Mouse (Mus musculus): ENCODE measurements at regions not wholly inside any gene's neighbourhood (a gene's known extent, or its start where the extent isn't known, plus 50 kb on each side); places are given as distances from the start of the nearest gene placed in this dataset.

DNA sequence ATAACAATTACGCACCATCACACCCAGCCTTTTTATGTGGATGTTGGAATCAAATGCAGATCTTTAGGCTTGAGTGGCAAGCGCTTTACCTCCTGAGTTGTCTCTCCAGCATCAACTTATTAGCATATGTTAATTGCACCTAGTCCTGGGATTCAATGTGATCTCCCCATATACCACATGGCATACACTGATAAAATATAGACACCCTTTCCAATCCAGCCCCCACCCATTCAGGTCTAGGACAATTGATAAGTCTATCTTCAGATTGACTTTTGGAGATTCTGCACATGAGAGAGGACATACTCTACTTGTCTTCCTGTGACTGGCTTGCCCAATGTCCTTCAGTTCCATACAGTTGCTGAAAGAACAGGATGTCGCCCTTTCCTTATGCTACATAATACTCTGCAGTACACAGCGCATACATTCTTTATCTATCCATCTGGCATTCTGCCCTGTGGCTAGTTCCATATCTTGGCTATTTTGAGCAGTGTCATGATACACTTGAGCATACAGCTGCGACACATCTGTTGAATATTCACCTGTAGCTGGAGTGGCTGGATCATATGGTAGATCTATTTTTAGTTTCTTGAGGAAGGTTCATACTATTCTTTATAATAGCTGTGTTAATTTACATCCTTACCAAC is 120.3 kb downstream of the Gsdmc2 start:
- DNase-seq, result no peak

DNA sequence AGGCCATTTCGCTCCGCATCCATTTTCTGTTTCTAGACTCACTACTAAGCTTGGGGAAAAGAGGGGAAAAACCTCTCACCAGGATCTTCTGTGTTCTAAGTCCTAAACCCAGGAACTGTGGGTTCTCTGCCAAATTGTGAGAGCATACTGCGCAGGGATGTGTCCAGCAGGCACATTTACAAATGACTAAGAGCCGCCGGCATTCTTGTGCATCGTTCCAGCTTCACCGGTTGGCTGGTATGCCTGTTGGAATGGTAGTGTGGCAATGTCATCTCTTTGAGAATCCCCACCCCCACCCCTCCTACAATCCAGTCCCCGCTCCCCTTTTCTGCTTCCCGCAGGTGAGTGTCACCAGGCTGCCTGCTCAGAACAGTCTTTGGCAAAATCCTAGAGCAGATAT is 122.0 kb downstream of the Gsdmc2 start:
- no peak for DNase-seq

DNA sequence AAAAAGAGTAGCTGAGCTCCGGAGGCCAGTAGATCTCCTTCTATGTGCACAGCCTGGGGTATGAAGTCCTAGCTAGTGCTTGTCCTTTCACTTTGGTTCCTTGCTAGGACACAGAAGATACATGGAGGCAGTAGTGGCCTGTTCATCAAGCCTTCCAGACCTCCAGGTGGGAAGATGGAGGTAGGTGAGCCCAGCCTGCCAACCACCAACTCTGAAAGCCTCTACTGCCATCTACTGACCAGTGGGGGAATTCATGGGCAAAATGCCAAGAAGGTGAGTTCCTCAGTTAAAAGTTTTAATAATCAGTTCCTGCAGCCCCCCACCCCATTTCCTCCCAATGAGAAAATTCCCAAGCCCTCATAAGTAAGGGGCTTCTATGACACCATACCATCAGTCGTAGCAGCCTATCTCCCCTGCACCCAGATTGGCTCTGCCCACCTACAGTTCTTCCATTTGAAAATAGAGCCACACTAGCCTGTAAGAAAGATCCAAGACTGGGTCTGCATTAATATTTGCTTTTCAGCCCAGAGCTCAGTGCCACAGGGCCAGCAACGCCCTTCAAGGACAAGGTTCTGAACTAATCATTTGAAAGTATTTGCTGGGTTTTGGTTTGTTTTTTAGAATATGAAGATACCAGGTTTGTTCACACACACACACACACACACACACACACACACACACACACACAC is 123.2 kb downstream of the Gsdmc2 start:
- peak; percentile 47 for DNase-seq

DNA sequence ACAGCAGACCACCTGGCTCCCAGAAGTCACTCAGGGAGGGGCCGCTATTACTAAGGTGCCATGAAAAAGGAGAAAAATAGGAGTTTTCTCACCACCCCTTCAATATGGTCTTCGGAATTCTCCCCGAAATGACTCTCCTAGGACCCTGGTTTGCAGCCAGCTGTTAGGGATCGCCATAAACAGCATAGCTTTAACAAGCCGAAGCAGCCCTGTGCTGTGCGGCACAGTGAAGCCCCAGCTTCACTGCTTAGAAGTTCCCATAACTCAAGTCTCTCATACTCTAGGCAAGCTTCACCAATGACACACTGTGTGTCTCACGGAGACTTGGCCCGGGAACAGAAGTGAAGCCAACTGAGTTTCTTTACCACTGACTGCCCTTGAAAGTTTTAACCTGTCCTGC is 127.2 kb downstream of the Gsdmc2 start:
- DNase-seq, result no peak

DNA sequence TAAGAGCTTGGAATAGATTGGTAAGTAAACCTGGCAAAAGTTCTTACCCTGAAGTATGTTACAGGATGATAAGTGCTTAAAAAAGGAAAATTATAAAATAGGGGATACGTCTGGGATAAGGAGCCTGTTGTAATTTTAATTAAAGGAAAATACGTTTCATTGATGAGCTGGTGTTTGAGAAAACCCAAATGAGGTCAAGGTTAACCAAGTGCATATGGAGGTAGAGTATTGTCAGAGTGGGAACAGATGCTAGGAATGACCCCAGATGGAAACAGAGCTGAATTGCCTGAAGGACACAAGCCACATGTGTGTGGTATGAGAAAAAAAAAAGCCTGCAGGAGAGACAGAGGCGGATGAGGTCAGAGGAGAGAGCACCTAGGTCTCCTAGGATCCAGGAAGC is 131.3 kb downstream of the Gsdmc2 start:
- no peak for DNase-seq

DNA sequence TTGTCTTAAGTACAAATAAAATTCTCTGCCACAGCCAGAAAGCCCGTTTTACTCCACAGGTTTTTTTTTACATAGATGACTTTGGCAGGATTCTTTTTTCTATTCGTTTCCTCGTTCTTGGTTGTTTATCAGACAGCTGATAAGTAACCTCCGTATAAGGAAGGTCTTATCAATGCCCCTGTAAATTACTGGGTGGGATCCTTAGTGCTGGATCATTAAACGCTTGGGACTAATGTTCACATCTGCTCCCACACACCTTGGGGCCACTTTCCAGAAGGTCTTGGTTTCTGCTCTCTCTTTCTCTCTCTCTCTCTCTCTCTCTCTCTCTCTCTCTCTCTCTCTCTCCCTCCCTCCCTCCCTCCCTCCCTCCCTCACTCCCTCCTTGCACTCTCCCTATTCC is 134.6 kb downstream of the Gsdmc2 start:
- DNase-seq, result no peak

DNA sequence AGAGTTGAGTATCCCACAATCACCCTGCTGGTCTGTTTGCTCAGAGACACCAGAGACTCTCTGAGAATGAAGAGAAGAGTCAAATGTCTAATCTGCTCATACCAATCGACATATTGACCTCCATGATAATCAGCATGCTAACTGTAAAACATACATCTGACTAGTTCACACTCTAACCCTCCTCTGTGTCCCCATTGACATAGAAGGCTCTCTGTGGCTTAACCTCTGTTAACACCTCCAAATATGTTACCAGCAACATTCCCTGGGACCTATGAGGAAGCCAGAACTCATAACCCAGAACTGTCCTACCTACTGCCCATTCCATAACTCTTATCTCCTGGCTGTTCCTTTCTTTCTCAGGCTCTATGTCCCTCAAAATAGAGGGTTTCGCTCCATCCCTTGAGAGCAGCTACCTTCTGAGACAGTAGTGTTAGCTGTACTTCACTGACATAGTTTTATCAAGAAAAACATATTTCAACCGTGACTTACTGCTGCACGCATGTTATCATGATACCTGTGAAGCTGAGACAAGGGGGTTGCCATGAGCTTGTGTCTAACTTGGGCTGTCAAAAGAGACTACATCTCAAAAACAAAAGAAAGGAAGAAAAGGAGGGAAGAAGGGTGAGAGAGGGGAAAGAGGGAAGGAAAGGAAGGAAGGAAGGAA is 135.6 kb downstream of the Gsdmc2 start:
- DNase-seq, result no peak

DNA sequence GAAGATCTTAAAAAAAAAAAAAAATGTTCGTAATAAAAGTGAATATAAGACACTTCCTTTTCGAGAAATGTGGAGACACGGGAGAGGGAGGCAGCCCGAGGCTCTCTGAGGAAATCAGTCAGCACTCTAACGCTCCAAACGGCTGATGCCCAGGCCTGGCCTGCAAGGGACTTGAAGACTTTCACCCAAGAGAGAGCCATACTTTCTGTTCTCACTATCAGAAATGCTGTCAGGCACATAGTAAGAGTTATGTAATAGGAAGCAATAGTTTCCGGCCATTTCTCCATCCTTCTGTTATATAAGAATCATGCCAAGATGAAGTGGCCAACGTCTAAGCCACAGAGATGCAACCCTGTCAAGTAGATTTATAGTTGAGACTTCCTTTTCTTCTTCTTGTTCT is 140.3 kb downstream of the Gsdmc2 start:
- DNase-seq, result no peak

DNA sequence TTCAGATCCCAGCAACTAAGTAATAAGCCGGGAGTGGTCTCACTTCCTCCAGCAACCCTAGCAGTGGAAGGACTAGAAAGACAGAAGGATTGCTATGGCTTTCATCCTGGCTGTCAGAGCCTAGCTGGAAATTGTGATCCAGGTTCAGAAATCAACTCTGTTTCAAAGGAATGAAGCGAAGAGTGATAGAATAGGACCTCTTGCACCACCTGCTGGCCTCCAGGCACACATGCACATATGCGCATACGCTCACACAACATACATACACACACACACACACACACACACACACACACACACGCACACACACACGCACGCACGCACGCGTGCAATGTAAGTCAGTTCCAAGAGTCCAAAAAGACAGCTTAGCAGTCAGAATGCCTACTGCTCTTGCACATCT is 147.1 kb downstream of the Gsdmc2 start:
- no peak for DNase-seq

DNA sequence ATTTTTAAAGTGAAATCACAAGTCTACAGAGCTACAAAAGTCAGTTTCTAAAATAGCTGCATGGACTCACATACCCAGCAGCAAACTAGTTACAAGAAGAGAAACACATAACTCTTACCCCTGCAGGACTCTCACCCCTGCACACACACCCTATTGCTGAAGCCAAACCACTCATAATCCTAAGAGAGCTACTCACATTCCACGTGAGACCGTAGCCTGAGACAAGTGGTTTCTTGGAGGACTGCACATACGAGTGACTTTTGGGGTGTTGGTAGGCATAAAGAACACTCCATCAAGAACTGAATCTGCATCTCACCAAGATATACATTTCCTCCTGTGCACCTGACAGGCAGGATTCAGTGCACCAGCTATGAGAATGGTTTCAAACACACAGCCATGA is 150.8 kb downstream of the Gsdmc2 start:
- no peak for DNase-seq

DNA sequence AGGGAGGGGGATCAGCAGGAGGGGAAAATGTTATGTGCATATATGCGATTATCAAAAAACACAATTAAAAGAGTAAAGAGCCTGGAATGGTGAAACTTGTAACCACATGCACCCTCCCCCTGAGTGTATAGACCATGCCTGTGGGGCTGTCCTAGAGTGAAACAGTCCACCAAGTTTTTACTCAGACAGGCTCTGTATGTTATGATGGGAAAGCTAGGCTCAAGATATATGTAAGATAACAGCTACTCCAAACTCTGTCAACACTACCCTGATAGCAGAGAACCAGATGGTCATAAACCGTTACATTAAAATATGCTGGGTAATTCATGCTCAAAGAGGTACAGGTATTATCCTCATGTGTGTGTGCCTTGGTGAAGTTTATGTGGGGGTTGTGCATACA is 151.4 kb downstream of the Gsdmc2 start:
- DNase-seq, result no peak

DNA sequence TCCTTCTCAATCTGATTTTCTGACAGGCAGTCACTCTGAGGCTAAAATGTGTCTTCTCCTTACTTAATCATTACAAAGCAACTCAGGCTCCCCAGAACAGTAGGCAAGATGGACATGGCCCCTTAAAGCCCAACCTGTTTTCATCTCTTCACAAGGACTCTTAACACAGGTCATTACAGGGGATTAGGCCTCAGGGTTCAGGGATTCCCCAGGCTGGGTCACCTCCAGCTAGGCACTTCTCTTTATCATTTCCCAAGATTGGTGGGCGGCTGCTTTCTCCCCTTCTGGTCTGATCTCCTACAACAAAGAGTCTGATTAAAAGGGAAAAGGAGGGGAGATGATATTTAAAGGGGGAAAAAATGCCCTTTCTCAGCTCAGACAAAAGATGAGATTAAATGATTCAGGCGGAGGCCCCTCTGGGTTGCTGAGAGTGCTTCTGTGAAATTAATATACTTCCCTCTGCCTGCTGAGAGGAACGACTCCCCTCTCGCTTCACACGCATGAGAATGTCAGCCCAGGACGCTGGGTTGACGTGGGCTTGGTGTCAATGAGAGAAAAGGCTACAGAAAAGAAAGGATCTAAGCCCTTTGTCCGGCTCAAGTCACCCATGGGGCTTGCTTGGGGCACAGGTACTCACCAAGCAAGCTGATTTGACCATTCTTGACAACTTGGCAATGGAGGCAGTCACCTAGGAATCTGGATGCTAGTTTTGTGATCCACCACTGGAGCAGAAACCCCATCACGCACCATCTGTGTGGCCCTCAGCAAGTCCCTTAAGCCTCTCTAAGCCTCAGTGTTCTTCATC is 152.3 kb downstream of the Gsdmc2 start:
- no peak for DNase-seq

DNA sequence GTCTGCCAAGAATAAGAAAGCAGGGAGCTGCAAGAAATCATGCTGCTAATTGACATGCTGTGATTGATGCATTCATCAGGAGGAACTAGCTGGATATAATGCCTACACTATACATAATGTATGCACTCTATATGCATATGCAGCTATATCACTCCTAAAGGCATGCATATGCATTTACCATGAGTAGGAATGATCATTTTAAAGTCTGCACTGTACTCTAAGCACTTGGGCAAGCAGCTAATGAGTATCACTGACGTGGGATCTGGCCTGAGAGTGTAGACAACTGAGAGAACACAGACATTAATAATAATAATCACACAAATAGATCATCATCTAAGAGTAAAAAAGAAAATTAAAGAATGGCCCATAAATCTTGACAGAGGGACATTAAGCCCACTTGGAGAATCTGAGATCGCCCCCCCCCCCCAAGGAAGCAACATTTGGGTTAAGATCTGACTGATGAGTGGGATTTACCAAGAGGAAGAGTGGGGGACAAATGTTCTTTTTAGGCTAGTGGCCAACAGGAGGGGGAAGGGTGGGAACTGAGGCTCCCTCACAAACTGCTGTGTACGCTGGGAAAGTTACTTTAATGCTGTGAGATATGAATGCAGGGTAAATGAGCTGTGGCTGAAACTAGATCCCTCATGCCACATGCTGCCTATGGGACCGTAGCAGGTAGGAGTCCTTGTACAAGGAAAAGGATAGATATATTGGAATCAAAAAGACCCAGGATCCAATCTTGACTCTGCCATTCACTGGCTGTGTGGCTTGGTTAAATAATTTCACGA is 155.0 kb downstream of the Gsdmc2 start:
- DNase-seq, result no peak

DNA sequence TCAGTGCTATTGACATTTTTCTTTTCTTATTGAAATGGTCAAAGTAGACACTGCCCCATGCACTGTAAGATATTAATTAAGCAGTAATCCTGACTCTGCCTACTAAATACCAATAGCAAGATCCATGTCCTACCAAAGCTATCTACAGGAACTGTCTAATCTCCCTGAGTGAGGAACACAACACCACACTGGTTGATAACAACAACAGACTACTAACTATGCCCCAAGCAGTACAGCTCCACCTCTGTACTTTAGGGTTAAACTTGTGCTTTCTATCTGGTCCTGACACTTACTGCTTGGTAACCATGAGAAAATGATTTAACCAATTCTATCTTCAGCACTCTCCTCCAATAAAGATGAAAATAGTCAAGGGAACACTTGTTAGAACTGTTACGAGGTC is 157.1 kb downstream of the Gsdmc2 start:
- no peak for DNase-seq

DNA sequence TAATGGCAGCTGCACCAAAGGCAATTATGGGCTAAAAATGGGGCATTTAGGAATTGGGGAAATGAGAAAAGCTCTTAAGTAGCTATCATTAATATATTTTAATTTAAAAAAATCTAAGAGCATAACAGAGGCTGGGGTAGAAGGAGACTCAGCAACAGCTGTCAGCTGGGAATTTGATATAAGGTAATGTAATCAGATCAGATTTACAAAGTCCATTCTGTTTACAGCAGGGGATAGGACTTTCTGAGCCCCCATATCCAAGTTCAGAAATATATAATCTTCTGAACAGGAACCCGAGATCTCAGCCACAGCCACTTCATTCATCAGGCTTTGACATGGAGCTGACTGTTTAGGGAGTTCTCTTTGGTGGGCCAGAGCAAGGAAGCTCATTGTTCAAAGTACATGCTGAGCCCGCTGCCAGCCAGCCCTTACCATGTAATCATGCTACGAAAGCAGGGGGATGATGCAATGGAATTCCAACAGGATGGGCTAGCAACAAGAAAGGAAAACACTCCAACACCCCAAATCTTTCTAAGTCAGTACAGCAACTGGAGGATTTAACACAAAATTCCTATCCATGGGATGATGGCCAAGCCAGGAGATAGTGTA is 157.9 kb downstream of the Gsdmc2 start:
- no peak for DNase-seq

DNA sequence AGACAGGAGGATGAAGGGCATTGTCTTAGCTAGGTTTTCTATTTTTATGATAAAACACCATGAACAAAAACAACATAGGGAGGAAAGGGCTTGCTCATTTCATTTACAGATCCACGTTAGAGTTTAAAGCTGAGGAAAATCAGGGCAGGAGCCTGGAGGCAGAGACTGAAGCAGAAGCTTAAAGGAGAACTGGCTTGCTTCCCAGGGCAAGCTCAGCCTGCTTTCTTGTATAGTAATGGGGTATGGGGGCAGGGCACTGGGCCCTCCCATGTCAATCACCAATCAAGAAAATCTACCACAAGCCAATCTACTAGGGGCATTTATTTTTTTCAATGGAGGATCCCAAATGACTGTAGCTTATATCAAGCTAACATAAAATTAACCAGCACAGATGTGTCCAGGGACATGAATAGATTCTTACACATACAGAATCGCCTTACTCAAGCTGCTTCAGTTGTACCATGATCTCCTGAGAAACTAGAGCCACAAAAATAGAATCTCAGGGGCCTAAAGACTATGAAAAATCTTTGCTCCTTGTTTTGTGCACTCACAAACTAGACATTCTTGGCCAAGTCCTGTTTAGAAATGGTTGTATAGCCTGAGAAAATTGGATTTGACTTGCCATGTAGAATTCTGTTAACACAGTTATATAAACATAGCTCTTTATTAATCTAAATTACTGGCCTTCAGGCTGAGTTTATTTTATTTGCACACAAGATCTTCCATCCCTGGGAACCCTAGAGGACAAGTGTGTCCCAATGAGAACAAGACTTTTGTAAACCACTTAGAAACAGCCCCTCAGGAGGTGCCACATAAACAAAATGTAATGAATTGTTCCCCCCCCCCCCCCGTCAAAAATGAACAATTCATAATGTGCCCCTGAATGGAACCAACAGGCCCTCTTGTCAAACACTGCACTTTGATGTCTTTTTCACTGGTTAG is 164.7 kb downstream of the Gsdmc2 start:
- DNase-seq, result no peak

DNA sequence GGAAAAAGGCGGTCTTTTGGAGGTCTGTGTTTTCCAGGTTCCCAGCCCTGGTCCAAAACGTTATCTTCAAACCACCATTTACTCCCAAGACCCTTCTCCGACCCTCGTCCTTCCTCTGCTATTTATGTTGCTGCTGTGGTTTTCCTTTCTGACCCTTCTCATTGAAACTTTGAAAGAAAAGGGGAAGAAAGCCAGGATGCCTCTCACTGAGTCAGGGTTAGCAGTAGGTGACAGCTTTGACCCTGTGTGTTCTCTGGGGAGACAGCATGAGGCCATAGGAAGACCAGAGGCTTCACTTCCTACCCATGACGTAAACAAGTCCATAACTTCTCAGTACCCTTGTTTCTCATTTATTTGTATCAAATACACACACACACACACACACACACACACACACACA is 166.1 kb downstream of the Gsdmc2 start:
- no peak for DNase-seq

DNA sequence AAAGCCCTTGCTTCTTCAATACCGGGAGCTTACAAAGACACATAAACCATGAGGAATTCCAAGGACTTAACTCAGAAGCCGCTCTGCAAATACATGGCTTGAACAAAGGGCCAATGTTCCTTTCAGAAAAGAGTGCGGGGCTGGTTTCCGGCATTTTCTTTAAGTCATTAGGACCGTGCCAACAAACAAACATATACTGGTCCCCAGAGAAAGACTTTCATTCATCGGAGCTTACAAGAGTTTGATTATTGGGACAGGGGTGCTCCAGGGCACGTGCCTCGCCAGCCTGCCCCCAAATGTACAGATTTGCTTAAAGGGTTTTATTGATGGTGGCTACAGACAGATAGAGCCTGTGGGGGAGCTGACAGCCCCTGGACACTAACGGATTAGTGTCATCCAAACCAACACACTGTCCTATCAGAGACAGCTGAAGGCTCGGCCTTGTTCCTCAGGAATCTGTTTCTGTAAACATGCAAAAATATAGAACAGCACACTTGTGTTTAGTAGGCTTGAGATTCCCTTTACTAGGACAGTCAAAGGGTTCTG is 169.4 kb downstream of the Gsdmc2 start:
- no peak for DNase-seq

DNA sequence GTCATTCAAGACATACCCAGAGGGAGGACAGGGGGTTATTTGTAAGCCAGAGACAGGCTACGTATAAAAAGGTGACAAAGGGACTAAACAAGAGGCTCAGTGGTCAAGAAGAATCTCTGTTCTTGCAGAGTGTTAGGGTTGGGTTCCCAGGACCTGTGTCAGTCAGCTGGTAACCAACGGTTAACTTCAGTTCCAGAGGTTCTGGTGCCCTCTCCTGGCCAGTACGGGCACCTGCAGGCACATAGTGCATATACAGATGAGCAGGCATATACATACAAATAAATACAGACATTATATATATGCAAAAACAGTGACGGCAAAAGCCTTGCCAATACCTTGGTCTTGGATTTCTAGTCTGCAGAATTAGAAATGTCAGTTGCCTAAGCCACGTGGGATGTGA is 170.6 kb downstream of the Gsdmc2 start:
- DNase-seq, result no peak

DNA sequence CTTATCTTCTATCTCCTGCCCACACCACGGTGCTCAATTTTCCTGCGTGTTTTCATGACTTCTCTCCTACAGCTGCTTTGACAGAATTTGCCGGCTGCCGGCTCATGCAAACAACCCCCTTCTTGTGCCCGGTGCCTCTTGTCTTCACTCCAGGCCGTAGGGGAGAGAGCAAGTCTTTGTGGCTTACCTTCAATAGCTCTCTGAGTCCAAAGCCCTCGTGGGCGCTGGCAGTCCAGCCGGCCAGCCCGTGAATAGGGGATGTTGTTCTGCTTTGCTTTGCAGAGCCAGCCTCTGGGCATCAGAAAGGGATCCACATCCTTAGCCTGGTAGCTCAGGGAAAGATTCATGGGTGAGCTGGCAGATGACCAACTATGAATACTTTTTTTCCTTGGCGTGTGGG is 173.9 kb downstream of the Gsdmc2 start:
- no peak for DNase-seq

DNA sequence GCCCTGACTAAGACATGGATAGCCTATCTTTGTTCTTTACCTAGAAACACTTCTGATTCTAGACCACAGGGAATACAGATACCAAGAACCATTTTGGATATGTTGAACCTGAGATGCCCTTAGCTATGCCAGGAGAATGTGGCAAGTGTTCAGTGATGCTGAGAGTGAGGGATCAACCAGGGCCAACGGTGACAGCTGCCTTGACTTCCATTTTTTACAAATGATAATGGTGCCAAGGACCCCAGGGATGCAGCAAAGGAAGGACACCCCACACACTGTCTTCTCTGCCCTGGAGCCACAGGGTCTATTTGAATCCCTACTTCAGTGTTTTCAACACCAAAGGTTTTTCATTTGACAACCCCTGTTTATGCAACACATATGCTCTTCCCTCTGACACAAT is 174.4 kb downstream of the Gsdmc2 start:
- DNase-seq, result no peak

Measured in kidney, adult 18-20 months (tissue).